Mouse (Mus musculus) MEL (cell line): ENCODE data around the gene Klc1. TPM values are rescaled to one million over a fixed set of nuclear protein-coding genes. Genes with fewer than 3 reads are reported as not detected.

ENCODE experiments used
- DNase-seq: peaks from one replicate; pipeline ENCODE4 v3.0.0; 2011; ENCODE audit warnings: low read depth, low spot score
- H3K27ac ChIP-seq: 2 replicates; pipeline ENCODE4 v1.5.1; 2012; ENCODE audit warnings: low read depth, mild to moderate bottlenecking, control low read depth, low read length, moderate library complexity; ENCODE audit not compliant: control insufficient read depth
- H3K27me3 ChIP-seq, 2 experiments: fragments of 150-350 bp in 1 of 2; sonication (generic) in 1 of 2; 2 replicates each; pipeline ENCODE4 v1.6.1; 2012; ENCODE audit warnings: low read length in 2 of 2, mild to moderate bottlenecking in 2 of 2, improper control_type of control experiment in 1 of 2, moderate library complexity in 1 of 2; ENCODE audit not compliant: insufficient read depth in 2 of 2, control insufficient read depth in 1 of 2
- H3K36me3 ChIP-seq, 2 experiments: 2 replicates each; pipeline ENCODE4 v1.6.1; 2012 to 2014; ENCODE audit warnings: low read length in 2 of 2, improper control_type of control experiment in 1 of 2, inconsistent platforms in 1 of 2, mild to moderate bottlenecking in 1 of 2; ENCODE audit not compliant: insufficient read depth in 2 of 2, control insufficient read depth in 1 of 2
- H3K4me1 ChIP-seq, 2 experiments: fragments of 150-350 bp in 1 of 2; sonication (generic) in 1 of 2; 2 replicates each; pipeline ENCODE4 v1.6.1; 2012; ENCODE audit warnings: low read length in 2 of 2, improper control_type of control experiment in 1 of 2, mild to moderate bottlenecking in 1 of 2; ENCODE audit not compliant: insufficient read depth in 2 of 2, control insufficient read depth in 1 of 2
- H3K4me3 ChIP-seq, 2 experiments: fragments of 150-350 bp in 1 of 2; sonication (generic) in 1 of 2; 2 replicates each; pipeline ENCODE4 v1.5.1; 2012; ENCODE audit warnings: low read depth in 2 of 2, low read length in 2 of 2, mild to moderate bottlenecking in 2 of 2, moderate library complexity in 2 of 2, control low read depth in 1 of 2, improper control_type of control experiment in 1 of 2; ENCODE audit not compliant: control insufficient read depth in 1 of 2, insufficient read depth in 1 of 2
- H3K79me2 ChIP-seq: 2 replicates; pipeline ENCODE4 v1.6.1; 2012; ENCODE audit warnings: mild to moderate bottlenecking, low read length, moderate library complexity; ENCODE audit not compliant: control insufficient read depth, poor library complexity, insufficient read depth
- H3K9ac ChIP-seq: 2 replicates; pipeline ENCODE4 v1.6.1; 2012; ENCODE audit warnings: low read depth, mild to moderate bottlenecking, control low read depth, low read length, moderate library complexity; ENCODE audit not compliant: control insufficient read depth, poor library complexity, severe bottlenecking
- H3K9me3 ChIP-seq: fragments of 150-350 bp; sonication (generic); replicated peaks from 2 replicates; pipeline ENCODE4 v1.6.1; 2012; ENCODE audit warnings: mild to moderate bottlenecking, low read length, improper control_type of control experiment, moderate library complexity; ENCODE audit not compliant: insufficient read depth
- CHD1 ChIP-seq: IDR thresholded peaks from 2 replicates; pipeline ENCODE4 v1.6.1; 2012; ENCODE audit warnings: low read depth, mild to moderate bottlenecking, inconsistent platforms, low read length, improper control_type of control experiment
- CHD2 ChIP-seq: IDR thresholded peaks from 2 replicates; pipeline ENCODE4 v1.6.1; 2011; ENCODE audit warnings: low read length, improper control_type of control experiment
- E2F4 ChIP-seq: IDR thresholded peaks from 2 replicates; pipeline ENCODE4 v1.6.1; 2011; ENCODE audit warnings: low read depth, low read length, improper control_type of control experiment, borderline replicate concordance
- EP300 ChIP-seq, 2 experiments: IDR thresholded peaks; 2 replicates each; pipeline ENCODE4 v1.6.1; 2011; ENCODE audit warnings: improper control_type of control experiment in 2 of 2, low read length in 2 of 2, low read depth in 1 of 2, mild to moderate bottlenecking in 1 of 2
- GABPA ChIP-seq: IDR thresholded peaks from 2 replicates; pipeline ENCODE4 v1.6.1; 2012; ENCODE audit warnings: low read depth, mild to moderate bottlenecking, inconsistent platforms, low read length, improper control_type of control experiment, moderate library complexity
- HCFC1 ChIP-seq: IDR thresholded peaks from 2 replicates; pipeline ENCODE4 v1.6.1; 2012; ENCODE audit warnings: low read depth, mild to moderate bottlenecking, inconsistent platforms, low read length, improper control_type of control experiment, moderate library complexity
- JUND ChIP-seq: IDR thresholded peaks from 2 replicates; pipeline ENCODE4 v1.6.1; 2011; ENCODE audit warnings: low read depth, mild to moderate bottlenecking, improper control_type of control experiment, low read length
- MAFK ChIP-seq: IDR thresholded peaks from 2 replicates; pipeline ENCODE4 v1.6.1; 2011; ENCODE audit warnings: low read depth, mild to moderate bottlenecking, low read length, improper control_type of control experiment, borderline replicate concordance
- MAX ChIP-seq: IDR thresholded peaks from 2 replicates; pipeline ENCODE4 v1.6.1; 2011; ENCODE audit warnings: low read length, improper control_type of control experiment
- MAZ ChIP-seq: IDR thresholded peaks from 2 replicates; pipeline ENCODE4 v1.6.1; 2012; ENCODE audit warnings: low read depth, mild to moderate bottlenecking, inconsistent platforms, low read length, improper control_type of control experiment
- MXI1 ChIP-seq: IDR thresholded peaks from 2 replicates; pipeline ENCODE4 v1.6.1; 2011; ENCODE audit warnings: mild to moderate bottlenecking, low read depth, low read length, improper control_type of control experiment
- MYB ChIP-seq: IDR thresholded peaks from 2 replicates; pipeline ENCODE4 v1.6.1; 2011; ENCODE audit warnings: mild to moderate bottlenecking, low read depth, low read length, improper control_type of control experiment
- MYC ChIP-seq: IDR thresholded peaks from 2 replicates; pipeline ENCODE4 v1.6.1; 2011; ENCODE audit warnings: low read depth, mild to moderate bottlenecking, low read length, improper control_type of control experiment, moderate library complexity
- NRF1 ChIP-seq: IDR thresholded peaks from 2 replicates; pipeline ENCODE4 v1.6.1; 2014; ENCODE audit warnings: low read depth, mild to moderate bottlenecking, inconsistent platforms, low read length, improper control_type of control experiment, moderate library complexity; ENCODE audit not compliant: poor library complexity, insufficient read depth, severe bottlenecking
- POLR2A ChIP-seq, 2 experiments: IDR thresholded peaks; 2 replicates each; pipeline ENCODE4 v1.6.1; 2011 to 2012; ENCODE audit warnings: low read length in 2 of 2, mild to moderate bottlenecking in 2 of 2, control low read depth in 1 of 2, improper control_type of control experiment in 1 of 2, low read depth in 1 of 2, moderate library complexity in 1 of 2; ENCODE audit not compliant: control insufficient read depth in 1 of 2, insufficient read depth in 1 of 2, poor library complexity in 1 of 2
- POLR2AphosphoS5 ChIP-seq: IDR thresholded peaks from 2 replicates; pipeline ENCODE4 v1.6.1; 2012; ENCODE audit warnings: low read depth, borderline replicate concordance, mild to moderate bottlenecking, inconsistent platforms, low read length, moderate library complexity, mixed read lengths
- RCOR1 ChIP-seq: IDR thresholded peaks from 2 replicates; pipeline ENCODE4 v1.6.1; 2012; ENCODE audit warnings: low read depth, mild to moderate bottlenecking, inconsistent platforms, low read length, improper control_type of control experiment
- SIN3A ChIP-seq: IDR thresholded peaks from 2 replicates; pipeline ENCODE4 v1.6.1; 2012; ENCODE audit warnings: low read length, improper control_type of control experiment, inconsistent platforms
- SMC3 ChIP-seq: IDR thresholded peaks from 2 replicates; pipeline ENCODE4 v1.6.1; 2011; ENCODE audit warnings: low read depth, low read length, improper control_type of control experiment
- UBTF ChIP-seq: IDR thresholded peaks from 2 replicates; pipeline ENCODE4 v1.6.1; 2012; ENCODE audit warnings: low read depth, mild to moderate bottlenecking, inconsistent platforms, low read length, improper control_type of control experiment, moderate library complexity, borderline replicate concordance; ENCODE audit not compliant: insufficient read depth
- USF1 ChIP-seq: IDR thresholded peaks from 2 replicates; pipeline ENCODE4 v1.6.1; 2014; ENCODE audit warnings: low read depth, mild to moderate bottlenecking, inconsistent platforms, low read length, improper control_type of control experiment, moderate library complexity
- USF2 ChIP-seq, 2 experiments: IDR thresholded peaks; 2 replicates each; pipeline ENCODE4 v1.6.1; 2011 to 2012; ENCODE audit warnings: improper control_type of control experiment in 2 of 2, low read length in 2 of 2, borderline replicate concordance in 1 of 2, inconsistent platforms in 1 of 2, low read depth in 1 of 2, mild to moderate bottlenecking in 1 of 2; ENCODE audit not compliant: insufficient read depth in 1 of 2
- ZKSCAN1 ChIP-seq: IDR thresholded peaks from 2 replicates; pipeline ENCODE4 v1.6.1; 2012; ENCODE audit warnings: low read depth, mild to moderate bottlenecking, inconsistent platforms, low read length, improper control_type of control experiment, moderate library complexity
- ZMIZ1 ChIP-seq: IDR thresholded peaks from 2 replicates; pipeline ENCODE4 v1.6.1; 2012; ENCODE audit warnings: low read depth, mild to moderate bottlenecking, inconsistent platforms, low read length, improper control_type of control experiment, moderate library complexity
- ZNF384 ChIP-seq: IDR thresholded peaks from 2 replicates; pipeline ENCODE4 v1.6.1; 2012; ENCODE audit warnings: low read depth, mild to moderate bottlenecking, inconsistent platforms, low read length, improper control_type of control experiment
- polyA plus RNA-seq, 2 experiments: library from polyadenylated mRNA; stranded (reverse) in 1 of 2; unstranded in 1 of 2; fragments of >175 nt in 1 of 2; fragments of >200 nt in 1 of 2; gene quantifications; 2 replicates each; pipeline versions ENCODE4 v1.2.1 to v1.2.4; 2012; ENCODE audit warnings: low replicate concordance in 2 of 2, low read depth in 1 of 2; ENCODE audit not compliant: insufficient read length in 2 of 2, insufficient read depth in 1 of 2, missing spikeins in 1 of 2
- total RNA-seq: library from RNA; depleted of rRNA; stranded (reverse); fragments of 300-350 nt; gene quantifications from 2 replicates; pipeline ENCODE4 v1.2.3, GENCODE M21; 2012

The Klc1 gene
- total and polyA plus RNA-seq, 3 experiments: 30.7 to 60.4 TPM; not detected in 1

DNA sequence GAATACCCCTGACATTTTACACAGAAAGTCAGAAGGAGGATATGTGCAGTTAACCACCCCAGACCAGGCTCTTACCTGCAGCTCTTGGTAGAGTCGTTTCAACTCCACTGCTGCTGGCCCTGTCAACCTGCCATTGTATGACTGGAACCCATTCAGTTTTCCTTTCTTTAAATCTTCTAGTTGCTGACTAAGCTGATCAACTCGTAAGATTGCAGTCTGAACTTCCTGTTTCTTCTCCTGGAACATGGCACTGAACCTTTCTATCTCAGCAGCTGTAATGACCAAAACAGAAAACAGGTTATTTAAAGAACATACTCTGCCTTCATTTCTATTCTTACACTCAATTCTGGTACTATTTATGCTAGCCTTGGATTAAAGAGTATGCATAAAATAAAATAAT is 84.8 kb downstream of the Klc1 start (continued):
- no peak for TF ChIP-seq HCFC1
- TF ChIP-seq ZMIZ1: no peak
- no peak for TF ChIP-seq JUND
- TF ChIP-seq E2F4: no peak
- TF ChIP-seq MAX: no peak
- TF ChIP-seq UBTF: no peak
- TF ChIP-seq RCOR1: no peak; the same call in 1 of the 2 replicates

- Histone ChIP-seq H3K4me3 (no peak overlapping the region), H3K79me2 (no peaks in the 10 kb centered on the region), H3K9ac (no peak overlapping the region), H3K36me3 (peaks cover 0 to 10% of the 10 kb centered on the region in 2 experiments; a peak in 2 of 4 replicates), H3K4me1 (peaks cover 9 to 21% of the 10 kb centered on the region in 2 experiments), H3K27me3 (no peaks in the 10 kb centered on the region), H3K27ac (no peak overlapping the region), H3K9me3 (no peaks in the 10 kb centered on the region)
- no peak for TF ChIP-seq CHD2
- no peak for TF ChIP-seq RCOR1
- TF ChIP-seq POLR2A (IDR thresholded peaks at IDR 0.05; ENCODE audit: control insufficient read depth in 1 of 2, insufficient read depth in 1 of 2, low read depth in 1 of 2, low read length in 2 of 2, poor library complexity in 1 of 2): no peak
- TF ChIP-seq MXI1: no peak
- TF ChIP-seq ZMIZ1: no peak
- TF ChIP-seq MYB: no peak
- TF ChIP-seq HCFC1: no peak
- TF ChIP-seq MYC: no peak
- no peak for TF ChIP-seq MAFK
- TF ChIP-seq NRF1: no peak
- TF ChIP-seq SMC3: no peak
- no peak for TF ChIP-seq USF1
- TF ChIP-seq POLR2AphosphoS5: no peak
- no peak for TF ChIP-seq EP300 (IDR thresholded peaks at IDR 0.05; ENCODE audit: low read depth in 1 of 2, low read length in 2 of 2)
- no peak for TF ChIP-seq ZKSCAN1
- no peak for TF ChIP-seq MAX
- no peak for TF ChIP-seq E2F4
- DNase-seq: no peak
These were observed 87.3 kb downstream of the Klc1 start for GRCm38 (mm10) chr12:111845953-111846352.

DNA sequence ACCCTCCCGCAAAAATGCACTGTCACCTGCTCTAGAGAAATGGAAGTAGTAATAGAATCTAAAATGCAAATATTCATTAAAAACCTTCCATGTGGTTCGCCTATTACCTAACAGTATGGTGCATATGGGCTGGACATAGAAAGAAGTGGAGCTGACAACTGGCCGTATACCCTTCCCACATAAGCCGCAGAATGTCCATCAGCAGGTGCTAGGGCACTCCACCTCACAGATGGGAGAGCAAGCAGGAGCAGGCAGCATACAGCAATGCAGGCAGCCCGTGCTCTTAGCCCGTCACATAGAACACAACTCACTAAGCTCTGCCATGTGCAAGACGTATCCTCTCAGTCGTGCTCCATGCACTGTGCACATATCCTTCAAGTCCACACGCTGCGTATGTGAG is 88.2 kb downstream of the Klc1 start:
- Histone ChIP-seq H3K36me3 (peaks cover 0 to 10% of the 10 kb centered on the region in 2 experiments; a peak in 2 of 4 replicates), H3K4me3 (no peak overlapping the region), H3K27ac (no peak overlapping the region), H3K9ac (no peak overlapping the region), H3K27me3 (no peaks in the 10 kb centered on the region), H3K9me3 (no peaks in the 10 kb centered on the region), H3K79me2 (no peaks in the 10 kb centered on the region), H3K4me1 (peaks cover 9 to 21% of the 10 kb centered on the region in 2 experiments)
- no peak for DNase-seq
- TF ChIP-seq ZNF384: no peak
- TF ChIP-seq JUND: no peak
- no peak for TF ChIP-seq MAZ
- no peak for TF ChIP-seq MAFK
- no peak for TF ChIP-seq E2F4
- TF ChIP-seq MYC: no peak
- TF ChIP-seq USF2 (IDR thresholded peaks at IDR 0.05; ENCODE audit: borderline replicate concordance in 1 of 2, insufficient read depth in 1 of 2, low read depth in 1 of 2, low read length in 2 of 2): no peak
- TF ChIP-seq GABPA: no peak
- TF ChIP-seq SIN3A: no peak
- TF ChIP-seq CHD1: no peak
